Mouse (Mus musculus) heart, embryonic 15.5 days (tissue): ENCODE measurements around the gene Ly9. TPM values are rescaled to one million over a fixed set of nuclear protein-coding genes. Genes with fewer than 3 reads are reported as not detected.

Source experiments
- ATAC-seq: fragments of 200-750 bp; cut with Nextera tagmentation; replicated peaks from 2 replicates; pipeline ENCODE4 v1.8.0; 2017; ENCODE audit warnings: low read depth, moderate TSS enrichment; ENCODE audit not compliant: insufficient number of reproducible peaks, insufficient read depth, low FRiP score
- H3K27ac ChIP-seq: fragments of 300-500 bp; sonication (generic); 2 replicates; pipeline ENCODE4 v1.5.1; 2015; ENCODE audit warnings: mild to moderate bottlenecking, inconsistent platforms
- H3K27me3 ChIP-seq: fragments of 300-500 bp; sonication (generic); 2 replicates; pipeline ENCODE4 v1.6.1; 2015; ENCODE audit warnings: inconsistent platforms
- H3K36me3 ChIP-seq: fragments of 300-500 bp; sonication (generic); 2 replicates; pipeline ENCODE4 v1.6.1; 2015; ENCODE audit warnings: mild to moderate bottlenecking, inconsistent platforms
- H3K4me1 ChIP-seq: fragments of 300-500 bp; sonication (generic); replicated peaks from 2 replicates; pipeline ENCODE4 v1.6.1; 2015; ENCODE audit warnings: inconsistent platforms
- H3K4me2 ChIP-seq: fragments of 300-500 bp; sonication (generic); 2 replicates; pipeline ENCODE4 v1.6.1; 2015; ENCODE audit warnings: inconsistent platforms, mild to moderate bottlenecking, moderate library complexity
- H3K4me3 ChIP-seq: fragments of 300-500 bp; sonication (generic); 2 replicates; pipeline ENCODE4 v1.5.1; 2015; ENCODE audit warnings: mild to moderate bottlenecking, inconsistent platforms
- H3K9ac ChIP-seq: fragments of 300-500 bp; sonication (generic); 2 replicates; pipeline ENCODE4 v1.6.1; 2015; ENCODE audit warnings: mild to moderate bottlenecking, inconsistent platforms
- H3K9me3 ChIP-seq: fragments of 300-500 bp; sonication (generic); replicated peaks from 2 replicates; pipeline ENCODE4 v1.6.1; 2016; ENCODE audit warnings: inconsistent platforms
- WGBS: fragments of 180-500 bp; shearing (Covaris S2); methylation state at CpG from one replicate; pipeline ENCODE4 v1.1.7; 2015; ENCODE audit warnings: mixed read lengths; 5-methylcytosine and 5-hydroxymethylcytosine counted together
- microRNA-seq: library from miRNA; unstranded; fragments of <30 nt; microRNA quantifications from one replicate; pipeline ENCODE4, GENCODE M21; 2016
- polyA plus RNA-seq: library from polyadenylated mRNA; unstranded; fragments of >200 nt; fragmentation: Nextera tagmentation; extraction: Ambion mirVana; gene quantifications from 2 replicates; pipeline ENCODE4 v1.2.1, GENCODE M21; 2015

Ly9 gene
- polyA plus RNA-seq, 1 experiment from 2014 or later, result 0.35 TPM

DNA sequence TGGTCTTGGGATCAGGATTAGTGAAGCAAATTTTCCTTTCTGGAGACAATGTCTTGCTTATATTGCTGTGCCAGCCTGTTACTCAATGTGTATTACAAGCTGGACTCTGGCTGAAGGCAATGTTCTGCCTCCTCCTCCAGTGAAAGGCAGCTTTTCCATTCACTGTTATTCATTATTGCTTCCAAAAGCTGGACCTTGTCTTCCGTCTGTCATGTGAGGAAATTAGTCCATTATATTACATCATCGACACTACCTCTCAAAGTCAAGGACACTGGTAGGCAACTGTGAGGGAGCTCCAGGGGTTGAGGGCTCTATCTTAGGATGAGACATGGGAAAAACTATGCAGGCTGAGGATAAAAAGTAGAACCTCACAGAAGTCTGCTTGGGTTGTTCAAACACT is 50.8 kb downstream of the Ly9 start:
- Histone ChIP-seq H3K9me3 (no peaks in the 10 kb centered on the region), H3K4me1 (peaks cover 13% of the 10 kb centered on the region), H3K4me3 (no peak overlapping the region), H3K27me3 (no peaks in the 10 kb centered on the region), H3K36me3 (no peaks in the 10 kb centered on the region), H3K9ac (no peak overlapping the region), H3K27ac (no peak overlapping the region), H3K4me2 (no peak overlapping the region)
- ATAC-seq, result no peak
- 78% methylated on average over 2 of the region's 2 CpGs for WGBS

DNA sequence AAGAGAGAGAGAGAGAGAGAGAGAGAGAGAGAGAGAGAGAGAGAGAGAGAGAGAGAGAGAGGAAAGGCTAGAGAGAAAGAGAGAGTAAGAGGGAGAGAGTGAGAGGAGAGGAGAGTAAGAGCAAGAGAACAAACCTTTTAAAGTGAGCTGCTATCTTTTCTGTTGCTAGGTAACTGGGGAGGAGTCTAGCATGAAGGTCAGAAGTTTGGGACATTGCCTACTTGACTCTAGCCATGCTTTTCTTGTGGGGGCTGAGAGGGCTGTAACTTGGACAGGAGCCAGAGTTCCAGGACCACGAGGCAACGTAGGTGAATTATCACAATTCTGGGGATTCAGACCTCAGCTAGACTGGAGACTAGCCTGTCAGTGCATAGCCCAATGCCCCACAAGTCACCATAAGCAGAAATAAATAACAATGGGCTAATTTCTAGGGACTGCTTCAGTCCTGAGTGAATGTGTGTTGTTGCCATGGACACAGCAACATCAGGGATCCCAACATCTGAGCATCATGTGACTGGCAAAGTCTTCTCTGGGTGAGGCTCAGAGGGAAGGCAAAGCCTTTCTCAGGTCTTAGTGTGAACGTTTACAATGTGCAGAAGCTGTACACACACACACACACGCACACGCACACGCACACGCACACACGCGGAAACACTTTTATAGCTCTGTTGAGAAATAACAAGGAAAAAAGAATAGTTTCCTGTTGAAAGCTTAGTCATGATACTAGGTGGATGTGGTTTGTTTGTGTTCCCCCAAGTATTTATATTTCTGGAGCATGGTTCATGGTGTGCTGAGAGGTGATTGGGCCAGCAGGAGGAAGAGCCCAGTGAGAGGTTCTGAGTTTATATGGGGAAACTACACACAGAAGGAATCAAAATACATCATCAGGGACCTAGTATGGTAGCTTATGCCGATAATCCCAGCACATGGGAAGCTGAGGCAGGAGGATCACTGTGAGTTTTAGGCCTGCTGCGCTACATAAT is 53.6 kb downstream of the Ly9 start:
- peak overlapping the region; percentile 39 for H3K4me2 ChIP-seq
- no peaks in the 10 kb centered on the region for H3K9me3 ChIP-seq
- peak; percentile 87 for ATAC-seq
- H3K36me3 ChIP-seq, result no peaks in the 10 kb centered on the region
- 73% methylated on average over 11 of the region's 11 CpGs for WGBS
- H3K27ac ChIP-seq, result peak overlapping the region; percentile 83
- H3K27me3 ChIP-seq, result no peaks in the 10 kb centered on the region
- peaks cover 13% of the 10 kb centered on the region for H3K4me1 ChIP-seq
- H3K4me3 ChIP-seq, result no peak overlapping the region
- no peak overlapping the region for H3K9ac ChIP-seq

DNA sequence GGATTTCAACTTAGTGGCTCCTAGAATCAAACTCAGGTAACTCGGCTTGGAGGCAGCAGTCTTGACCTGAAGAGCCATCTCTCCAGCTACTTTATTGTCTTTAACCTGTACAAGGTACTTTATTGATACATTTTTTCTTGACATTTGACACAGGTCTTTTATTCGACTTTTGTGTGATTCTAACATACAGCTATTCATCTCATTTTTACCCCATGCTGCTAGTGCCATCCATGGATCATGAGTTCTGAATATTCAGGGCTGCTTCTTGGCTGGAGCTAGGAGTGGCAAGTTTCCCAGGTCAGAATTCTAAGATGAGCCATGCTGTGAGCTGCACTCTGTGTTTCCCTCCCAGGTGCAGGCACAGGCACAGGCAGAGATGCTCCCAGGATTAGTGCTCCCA is 55.0 kb downstream of the Ly9 start:
- Histone ChIP-seq H3K36me3 (no peaks in the 10 kb centered on the region), H3K4me3 (no peak overlapping the region), H3K27ac (peak overlapping the region; percentile 83), H3K4me1 (peaks cover 13% of the 10 kb centered on the region), H3K4me2 (0 out of 2 replicates have a peak overlapping the region, but pooled peaks have one; percentile 39), H3K9me3 (no peaks in the 10 kb centered on the region), H3K9ac (no peak overlapping the region), H3K27me3 (no peaks in the 10 kb centered on the region)
- 84% methylated on average over 2 of the region's 2 CpGs for WGBS
- ATAC-seq, result no peak

GRCm38 (mm10) chr1:171551326-171551725 is 55.9 kb downstream of the Ly9 start:
- Histone ChIP-seq H3K36me3 (no peaks in the 10 kb centered on the region), H3K27ac (no peak overlapping the region), H3K27me3 (no peaks in the 10 kb centered on the region), H3K4me1 (peaks cover 13% of the 10 kb centered on the region), H3K4me2 (no peak overlapping the region), H3K4me3 (no peak overlapping the region), H3K9me3 (no peaks in the 10 kb centered on the region), H3K9ac (no peak overlapping the region)
- 79% methylated on average over 7 of the region's 7 CpGs for WGBS
- no peak for ATAC-seq

GRCm38 (mm10) chr1:171540694-171541093 is 66.5 kb downstream of the Ly9 start:
- no peak overlapping the region for H3K9ac ChIP-seq
- no peak overlapping the region for H3K4me2 ChIP-seq
- no peak for ATAC-seq
- no peak overlapping the region for H3K4me3 ChIP-seq
- H3K4me1 ChIP-seq, result no peaks in the 10 kb centered on the region
- no peak overlapping the region for H3K27ac ChIP-seq
- 75% methylated on average over 1 of the region's 1 CpGs for WGBS
- H3K36me3 ChIP-seq, result no peaks in the 10 kb centered on the region
- no peaks in the 10 kb centered on the region for H3K9me3 ChIP-seq
- H3K27me3 ChIP-seq, result no peaks in the 10 kb centered on the region

Small RNA genes lying within 50 kb of the gene (microRNA-seq; reads per million reads assigned to microRNA genes)
- not detected for gene Mir7683

Other genes with a start within 250 kb of the Ly9 start
- gene Klhdc9, start 246.6 kb downstream of the Ly9 start, polyA plus RNA-seq, result 0.63 and 0.75 TPM in 2 replicates
- gene Nectin4, start 237.3 kb downstream of the Ly9 start, polyA plus RNA-seq, result 0.26 and 1.2 TPM in 2 replicates
- gene Arhgap30, start 218.5 kb downstream of the Ly9 start, polyA plus RNA-seq, result 1.00 and 5.3 TPM in 2 replicates
- 48.7 and 57.5 TPM in 2 replicates for gene Usf1, start 196.1 kb downstream of the Ly9 start, polyA plus RNA-seq
- 2.7 and 3.1 TPM in 2 replicates for gene Tstd1, start 188.5 kb downstream of the Ly9 start, polyA plus RNA-seq
- 63.5 and 66.2 TPM in 2 replicates for gene F11r, start 169.9 kb downstream of the Ly9 start, polyA plus RNA-seq
- gene Alyref2, start 103.9 kb downstream of the Ly9 start, polyA plus RNA-seq, result 15.4 and 17.4 TPM in 2 replicates
- not detected in 2 replicates for gene Itln1, start 72.1 kb downstream of the Ly9 start, polyA plus RNA-seq
- 0.34 and 1.4 TPM in 2 replicates for gene Cd244a, start 48.2 kb downstream of the Ly9 start, polyA plus RNA-seq
- gene Slamf7, start 45.6 kb upstream of the Ly9 start, polyA plus RNA-seq, result 0.09 and 0.66 TPM in 2 replicates
- 2.4 and 9.6 TPM in 2 replicates for gene Cd48, start 74.6 kb upstream of the Ly9 start, polyA plus RNA-seq
- gene Slamf1, start 159.7 kb upstream of the Ly9 start, polyA plus RNA-seq, result 0.39 and 0.47 TPM in 2 replicates
- gene Cd84, start 232.3 kb upstream of the Ly9 start, polyA plus RNA-seq, result 1.6 and 4.0 TPM in 2 replicates